ENCODE assay signal across 38 mouse cellular contexts in the genomic region with DNA sequence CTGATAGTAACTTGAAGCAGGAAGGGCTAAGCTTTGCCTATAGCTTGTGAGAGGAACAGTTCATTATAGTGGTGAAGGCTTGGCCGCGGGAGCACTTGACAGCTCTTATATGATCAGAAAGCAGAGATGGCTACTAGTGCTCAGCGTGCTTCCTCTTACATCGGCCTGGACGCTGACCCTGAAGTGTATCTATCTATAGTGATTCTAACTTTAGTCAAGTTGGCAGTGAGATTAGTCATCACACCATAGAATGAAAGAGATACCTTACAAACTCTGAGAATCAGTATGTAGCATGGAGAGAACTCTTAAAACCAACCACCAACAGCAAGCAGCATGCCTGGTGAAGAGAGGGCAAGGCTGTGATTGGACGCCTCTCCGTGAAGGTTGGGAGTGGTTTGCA. TPM values are rescaled to one million over a fixed set of nuclear protein-coding genes. Genes with fewer than 3 reads are reported as not detected.
"Had no signal": no experiment of that assay in that cellular context is flagged by ENCODE, and none has a peak within 500 bp of the region (broad histone marks: within the 10 kb centered on the region; RNA-seq: fewer than 3 reads in every experiment).

No protein-coding gene starts in this region.

- H3K4me2 ChIP-seq: embryonic facial prominence, embryonic 12.5 days; embryonic facial prominence, embryonic 13.5 days; embryonic facial prominence, embryonic 15.5 days; forebrain, embryonic 12.5 days; forebrain, embryonic 13.5 days; forebrain, embryonic 15.5 days; heart, embryonic 11.5 days; heart, embryonic 12.5 days had no signal

- H3K9ac ChIP-seq: embryonic facial prominence, embryonic 12.5 days; embryonic facial prominence, embryonic 13.5 days; embryonic facial prominence, embryonic 15.5 days; forebrain, embryonic 12.5 days; forebrain, embryonic 13.5 days; forebrain, embryonic 15.5 days; forebrain, postnatal 0 days; heart, embryonic 12.5 days had no signal

- H3K4me1 ChIP-seq: embryonic facial prominence, embryonic 10.5 days; embryonic facial prominence, embryonic 12.5 days; embryonic facial prominence, embryonic 13.5 days; embryonic facial prominence, embryonic 15.5 days; forebrain, embryonic 10.5 days; forebrain, embryonic 12.5 days; forebrain, embryonic 13.5 days; forebrain, embryonic 15.5 days; heart, embryonic 10.5 days had no signal

- H3K4me3 ChIP-seq: embryonic facial prominence, embryonic 10.5 days; embryonic facial prominence, embryonic 12.5 days; embryonic facial prominence, embryonic 13.5 days; embryonic facial prominence, embryonic 15.5 days; erythroblast, embryonic 14.5 days; forebrain, embryonic 10.5 days; forebrain, embryonic 12.5 days; forebrain, embryonic 13.5 days; forebrain, embryonic 15.5 days; heart, adult 2 months; heart, embryonic 10.5 days; heart, embryonic 12.5 days had no signal

- H3K27me3 ChIP-seq: embryonic facial prominence, embryonic 12.5 days; embryonic facial prominence, embryonic 13.5 days; embryonic facial prominence, embryonic 15.5 days; forebrain, embryonic 12.5 days; forebrain, embryonic 13.5 days; forebrain, embryonic 15.5 days; heart, embryonic 12.5 days had no signal

- H3K27ac ChIP-seq: embryonic facial prominence, embryonic 10.5 days; embryonic facial prominence, embryonic 12.5 days; embryonic facial prominence, embryonic 13.5 days; embryonic facial prominence, embryonic 15.5 days; forebrain, embryonic 10.5 days; forebrain, embryonic 12.5 days; forebrain, embryonic 13.5 days; forebrain, embryonic 15.5 days; heart, adult 2 months; heart, embryonic 10.5 days had no signal

- H3K9me3 ChIP-seq: embryonic facial prominence, embryonic 10.5 days; embryonic facial prominence, embryonic 12.5 days; embryonic facial prominence, embryonic 15.5 days; forebrain, embryonic 10.5 days; forebrain, embryonic 12.5 days; forebrain, embryonic 13.5 days; forebrain, embryonic 15.5 days; heart, embryonic 10.5 days; heart, embryonic 12.5 days had no signal

- DNase-seq: cerebellum, adult 9-10 months; cerebellum, adult 9-11 months; cerebellum, postnatal 10 days; cerebellum, postnatal 14 days; cerebellum, postnatal 25 days; cerebellum, postnatal 36 days; embryo, embryonic 11 days; forebrain, postnatal 0 days; gastrocnemius, postnatal 10 days; gastrocnemius, postnatal 36 days; heart, adult 11 months; heart, adult 18-20 months; heart, adult 2 months had no signal

RNA-seq across cellular contexts. Expression of a gene that starts 15.0 kb away (rescaled TPM):
- total RNA-seq: common myeloid progenitor, adult 5-6 weeks; forebrain, postnatal 0 days; gastrocnemius, adult 8-10 months; gastrocnemius, postnatal 10 days; gastrocnemius, postnatal 36 days; gastrocnemius, postnatal 4 days; granulocyte monocyte progenitor cell, adult 5-6 weeks; heart, adult 2 months; heart, adult 8-10 months had no signal
- polyA plus RNA-seq: cortical plate, adult 2 months; embryonic facial prominence, embryonic 10.5 days; embryonic facial prominence, embryonic 11.5 days; embryonic facial prominence, embryonic 12.5 days; embryonic facial prominence, embryonic 13.5 days; embryonic facial prominence, embryonic 14.5 days; embryonic facial prominence, embryonic 15.5 days; erythroblast, embryonic 14.5 days; forebrain, embryonic 11.5 days; forebrain, embryonic 12.5 days; forebrain, embryonic 13.5 days; forebrain, embryonic 14.5 days; forebrain, embryonic 15.5 days; forebrain, embryonic 16.5 days; forebrain, postnatal 0 days; frontal cortex, adult 2 months; heart, embryonic 10.5 days; heart, embryonic 11.5 days; heart, embryonic 12.5 days had no signal

RNA-seq across cellular contexts. Expression of a gene that starts 23.3 kb away (rescaled TPM):
- total RNA-seq: common myeloid progenitor, adult 5-6 weeks; gastrocnemius, adult 8-10 months; gastrocnemius, postnatal 4 days; granulocyte monocyte progenitor cell, adult 5-6 weeks; heart, adult 18-20 months; heart, adult 8-10 months had no signal
- polyA plus RNA-seq: embryonic facial prominence, embryonic 12.5 days; embryonic facial prominence, embryonic 14.5 days; erythroblast, embryonic 14.5 days; forebrain, embryonic 13.5 days; forebrain, embryonic 16.5 days; gonadal fat pad, adult 2 months; heart, adult 2 months; heart, embryonic 12.5 days had no signal

RNA-seq across cellular contexts. Expression of a gene that starts 53.4 kb away (rescaled TPM):
- total RNA-seq: common myeloid progenitor, adult 5-6 weeks; granulocyte monocyte progenitor cell, adult 5-6 weeks had no signal
- polyA plus RNA-seq: erythroblast, embryonic 14.5 days; forebrain, embryonic 11.5 days; forebrain, embryonic 13.5 days; forebrain, embryonic 14.5 days; forebrain, embryonic 15.5 days had no signal
